Mouse (Mus musculus) CD4-positive, CD25-positive, alpha-beta regulatory T cell, adult 2 months (primary cell): ENCODE data around the gene Mrpl33.

Experiments used
- DNase-seq: peaks from one replicate; pipeline ENCODE4 v3.0.0-alpha.2; 2012; ENCODE audit warnings: low read depth, low spot score

Gene Mrpl33

DNA sequence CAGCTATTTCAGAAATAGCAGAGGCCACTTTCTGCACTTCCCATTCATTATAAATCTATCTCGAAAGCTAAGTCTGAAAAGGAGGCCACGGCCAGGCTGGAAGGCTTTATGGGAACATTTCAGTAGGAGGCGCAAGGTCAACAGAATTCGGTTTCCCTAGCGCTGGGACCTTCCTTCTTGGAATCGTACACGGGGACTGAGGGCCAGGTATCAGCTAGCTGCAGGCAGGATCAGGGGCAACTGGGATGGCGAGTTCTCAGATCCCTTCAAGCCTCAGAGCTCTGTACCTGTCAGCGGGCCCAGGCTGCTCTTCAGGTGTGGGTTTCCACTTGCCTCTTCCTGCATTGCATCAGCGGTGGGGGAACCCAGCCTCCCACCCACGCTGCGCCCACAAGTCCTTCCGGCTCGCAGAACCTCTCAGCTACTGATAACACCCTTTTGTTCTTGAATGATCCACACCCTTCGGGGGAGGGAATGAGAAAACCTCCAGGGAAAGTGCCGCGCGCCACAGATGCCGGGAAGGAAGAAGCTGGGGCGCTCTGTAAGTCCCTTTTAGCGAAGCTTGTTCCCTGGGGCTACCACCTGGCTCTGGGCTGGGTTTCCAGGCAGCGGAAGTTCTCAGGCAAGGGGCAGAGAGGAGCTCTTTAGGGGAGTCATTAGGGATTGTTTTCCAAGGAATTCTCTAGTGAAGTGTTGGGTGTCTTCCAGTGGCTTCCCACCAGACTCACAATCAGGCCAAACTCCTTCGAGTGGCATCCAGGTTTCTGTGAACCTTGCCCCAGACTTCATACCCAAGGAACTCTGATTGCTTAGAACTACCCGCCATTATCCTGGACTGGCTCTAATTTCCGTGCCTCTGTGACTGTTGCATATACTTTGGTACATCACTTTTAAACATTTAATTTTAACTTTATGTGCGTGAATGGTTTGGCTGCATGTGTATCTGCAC is at the start of gene Mrpl33:
Gene Mrpl33, plus strand, starts transcription at position 455 of the 949 bp plus-strand sequence.
- peak; percentile 89 for DNase-seq

DNA sequence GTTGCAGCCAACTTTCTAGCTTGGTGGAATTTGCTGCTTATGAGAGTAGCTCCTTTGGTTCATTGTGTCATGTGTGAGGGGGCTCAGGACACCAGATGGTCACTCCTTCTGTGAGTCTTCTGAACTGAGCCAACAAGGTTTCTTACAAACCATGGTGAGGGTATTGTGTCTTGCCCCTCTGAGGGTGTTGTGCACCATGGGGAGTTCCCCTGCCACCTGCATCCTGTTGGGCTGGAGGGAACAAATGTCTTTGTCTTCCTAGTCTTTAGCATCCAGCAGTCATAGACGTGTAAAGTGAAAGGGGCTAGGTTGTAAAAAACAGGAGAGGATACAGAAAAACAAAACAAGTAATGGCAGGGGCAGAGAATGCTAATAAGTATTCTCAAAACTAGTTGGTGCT is 37.3 kb upstream of the Mrpl33 start:
- no peak for DNase-seq

DNA sequence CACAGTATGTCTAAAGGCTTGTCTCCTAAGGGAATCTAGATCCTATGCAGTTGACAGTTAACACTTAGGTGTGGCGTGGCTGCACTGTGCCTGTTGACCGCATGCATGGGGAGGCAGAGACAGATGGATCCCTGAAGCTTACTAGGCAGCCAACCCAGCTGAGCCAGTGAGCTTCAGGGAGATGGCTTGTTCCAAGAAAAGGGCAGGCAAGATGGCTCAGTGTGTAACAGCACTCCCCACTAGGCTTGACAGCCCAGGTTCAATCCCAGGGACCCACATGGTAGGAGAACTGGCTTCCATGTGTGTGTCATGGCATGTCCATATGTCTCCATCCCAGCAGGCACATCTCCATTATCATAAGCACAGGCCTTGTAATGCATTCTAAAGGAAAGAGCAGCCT is 36.4 kb upstream of the Mrpl33 start:
- no peak for DNase-seq

DNA sequence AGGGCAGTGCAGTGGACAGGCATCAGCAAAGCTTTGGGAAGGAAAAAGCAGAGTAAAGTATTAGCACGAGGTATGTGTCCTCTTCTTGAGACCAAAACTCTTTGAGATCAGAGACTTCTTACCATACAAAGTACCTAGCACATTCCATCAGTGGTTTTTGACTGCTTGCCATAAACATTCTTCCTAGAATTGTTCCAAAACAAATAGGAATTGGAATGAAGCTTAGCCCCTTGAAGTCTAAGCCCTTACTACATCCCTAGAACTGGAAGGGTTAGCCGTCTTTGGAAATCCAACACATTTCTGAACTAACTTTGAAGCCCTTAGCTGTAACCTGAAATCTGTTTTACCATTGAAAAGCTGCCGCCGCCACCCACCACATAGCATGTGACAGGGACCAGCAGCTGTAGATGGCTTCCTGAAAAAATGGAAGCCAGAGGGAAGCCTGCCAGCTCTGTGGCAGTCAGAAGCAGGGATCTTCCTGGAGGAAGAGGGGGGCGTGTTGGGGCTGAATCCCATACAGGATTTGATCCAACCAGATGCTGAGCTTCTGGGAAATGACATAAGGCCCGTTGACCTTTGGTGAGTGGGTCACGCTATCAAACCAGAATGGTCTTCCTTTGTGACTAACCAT is 34.6 kb upstream of the Mrpl33 start:
- DNase-seq, result no peak

DNA sequence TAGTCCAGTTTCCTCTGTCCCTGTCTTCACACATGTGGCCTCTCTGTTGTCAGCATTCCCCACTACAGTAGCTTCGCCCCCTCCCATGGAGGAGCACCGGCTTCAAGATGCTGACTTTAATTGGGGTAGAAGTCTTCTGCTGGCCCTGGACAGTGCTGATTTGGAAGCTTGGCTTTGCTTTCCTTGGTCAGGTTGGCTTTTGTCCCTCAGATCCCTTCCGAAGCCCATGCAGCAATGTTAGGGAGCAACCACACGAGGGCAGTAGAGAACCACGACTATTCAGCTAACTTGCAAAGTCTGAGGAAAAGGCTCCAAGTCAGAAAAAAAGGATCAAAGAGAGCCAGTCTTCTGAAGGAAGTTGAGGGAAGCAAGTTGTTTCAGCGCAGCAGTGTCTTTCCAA is 33.2 kb upstream of the Mrpl33 start:
- DNase-seq, result peak; percentile 84

DNA sequence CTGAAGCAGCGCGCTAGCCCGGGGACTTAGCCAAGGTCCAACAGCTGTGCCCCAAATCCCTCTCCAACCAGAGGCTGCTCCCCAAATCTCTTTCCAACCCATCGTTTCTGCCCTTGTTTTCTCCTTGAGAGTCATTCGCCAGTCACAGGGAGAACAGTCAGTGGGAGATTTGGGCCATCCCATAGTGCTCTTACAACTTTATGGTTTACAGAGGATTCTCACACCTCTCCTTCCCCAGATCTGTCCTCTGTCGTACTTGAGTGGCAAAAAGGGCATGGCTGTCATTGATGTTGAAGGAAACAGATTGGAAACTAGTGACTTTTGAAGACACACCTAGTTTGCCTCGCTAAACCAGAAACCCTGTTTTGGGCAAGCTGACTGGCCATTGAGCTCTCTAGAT is 32.8 kb upstream of the Mrpl33 start:
- no peak for DNase-seq

DNA sequence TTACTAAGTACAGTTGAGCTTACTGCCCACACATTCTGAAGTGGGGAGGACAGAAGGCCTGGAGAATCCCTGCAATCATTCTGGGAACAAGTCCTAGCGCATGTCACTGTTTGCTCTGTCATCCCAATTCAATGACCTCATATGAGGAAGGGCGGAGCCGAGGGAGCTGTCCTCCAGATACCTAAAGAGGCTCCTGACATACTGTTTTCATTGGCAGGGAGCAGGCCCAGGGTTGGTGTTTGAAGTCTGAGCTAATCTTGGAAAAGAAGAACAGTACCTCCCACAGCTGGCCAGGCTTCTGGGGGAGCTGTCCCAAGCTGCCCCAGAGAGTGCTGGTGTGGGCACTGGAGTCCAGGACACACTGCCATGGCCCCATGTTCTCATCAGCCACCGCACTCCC is 31.8 kb upstream of the Mrpl33 start:
- no peak for DNase-seq

DNA sequence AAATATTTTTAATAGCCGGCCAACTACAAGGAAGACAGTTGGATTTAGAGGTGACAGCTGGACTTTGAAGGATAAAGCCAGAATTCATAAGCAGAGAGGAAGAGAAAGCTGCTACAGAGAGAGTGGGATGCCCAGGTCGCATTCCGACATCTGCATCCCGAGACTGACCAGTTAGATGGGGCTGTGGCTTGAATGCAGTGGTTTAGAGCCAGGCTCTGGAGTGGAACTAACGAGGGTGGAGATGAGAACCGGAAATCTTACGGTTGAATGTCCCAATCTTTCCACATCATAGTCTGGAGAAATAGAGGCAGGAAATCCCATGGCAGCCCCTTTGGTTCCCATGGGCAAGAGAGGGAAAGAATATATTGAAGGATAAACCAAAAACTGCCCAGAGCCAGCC is 30.7 kb upstream of the Mrpl33 start:
- DNase-seq, result no peak

DNA sequence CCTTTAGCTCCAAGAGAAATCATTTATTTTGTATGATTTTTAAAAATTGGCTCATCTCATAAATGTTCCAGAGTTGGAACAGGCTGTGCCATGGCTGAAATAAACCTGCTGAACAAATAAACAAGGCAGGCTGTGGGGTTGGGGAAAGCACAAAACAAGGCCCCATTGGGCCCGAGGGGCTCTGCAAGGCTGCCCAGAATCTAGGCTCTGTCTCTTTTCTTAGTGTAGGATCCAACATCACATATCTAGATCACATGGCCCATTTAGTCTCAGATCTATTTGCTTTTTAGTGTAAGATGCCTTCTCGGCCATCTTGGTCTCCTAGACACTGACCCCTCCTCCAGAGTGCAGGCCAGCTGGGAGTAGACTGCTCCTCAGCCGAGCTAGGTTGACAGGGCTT is 30.3 kb upstream of the Mrpl33 start:
- no peak for DNase-seq

DNA sequence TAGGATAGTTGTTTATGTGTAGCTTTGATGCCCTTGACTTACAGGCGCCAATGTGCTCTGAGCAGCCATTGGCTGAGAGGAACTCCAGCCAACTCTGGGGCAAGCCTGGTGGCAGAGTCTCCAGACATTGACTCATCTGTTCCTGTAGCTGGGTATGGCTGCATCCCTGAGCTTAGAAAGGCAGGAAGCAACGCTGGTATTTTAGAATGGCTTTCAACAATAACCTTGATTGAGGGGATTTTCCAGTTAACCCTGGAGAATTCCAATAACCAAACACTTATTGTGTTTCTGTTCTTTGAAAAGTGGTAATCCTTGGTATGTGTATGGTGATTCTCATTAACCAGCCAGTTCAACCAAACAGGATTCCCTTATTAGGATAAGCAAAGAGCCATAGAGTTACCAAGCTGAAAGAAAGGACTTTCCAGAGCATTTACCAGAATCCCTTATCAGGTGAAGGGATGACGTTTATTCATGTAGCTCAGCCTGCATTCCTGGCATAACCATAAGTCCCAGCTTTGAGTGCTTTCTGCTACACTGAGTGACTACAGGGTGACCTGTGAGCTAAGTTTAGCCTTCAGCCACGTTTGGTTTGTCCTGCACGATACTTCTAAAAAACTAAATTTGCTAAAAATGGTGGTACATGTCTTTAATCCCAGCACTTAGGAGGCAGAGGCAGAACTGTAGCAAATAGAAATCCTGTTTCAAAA is 28.6 kb upstream of the Mrpl33 start:
- DNase-seq, result no peak

DNA sequence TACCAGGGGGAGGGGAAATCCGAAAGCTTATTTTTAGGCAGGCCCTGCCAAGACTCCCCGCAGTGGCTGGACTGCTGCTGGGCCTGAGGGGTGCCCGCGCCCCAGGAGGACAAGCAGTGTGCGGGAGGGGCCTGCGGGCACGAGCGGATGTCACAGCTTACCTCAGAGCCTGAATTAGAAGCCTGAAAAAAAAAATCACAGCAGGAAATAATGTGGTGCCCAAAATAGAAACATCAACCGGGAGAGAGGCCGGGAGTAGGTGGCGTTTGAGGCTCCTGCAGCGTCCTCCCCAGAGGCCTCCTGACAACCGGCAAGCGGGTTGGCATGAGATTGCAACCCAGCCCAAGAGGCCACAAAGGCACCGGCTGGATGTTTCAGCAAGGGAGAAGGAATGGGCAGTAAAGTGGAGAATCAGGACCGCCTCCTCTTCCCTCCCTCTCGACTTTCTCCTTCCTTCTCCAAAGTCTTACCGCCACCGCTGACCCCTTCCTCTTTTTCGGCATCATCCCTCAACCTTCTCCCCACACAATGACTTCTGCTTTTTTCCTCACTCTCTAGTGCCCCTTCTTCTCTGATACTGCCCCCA is 25.6 kb upstream of the Mrpl33 start:
- DNase-seq, result peak; percentile 35

DNA sequence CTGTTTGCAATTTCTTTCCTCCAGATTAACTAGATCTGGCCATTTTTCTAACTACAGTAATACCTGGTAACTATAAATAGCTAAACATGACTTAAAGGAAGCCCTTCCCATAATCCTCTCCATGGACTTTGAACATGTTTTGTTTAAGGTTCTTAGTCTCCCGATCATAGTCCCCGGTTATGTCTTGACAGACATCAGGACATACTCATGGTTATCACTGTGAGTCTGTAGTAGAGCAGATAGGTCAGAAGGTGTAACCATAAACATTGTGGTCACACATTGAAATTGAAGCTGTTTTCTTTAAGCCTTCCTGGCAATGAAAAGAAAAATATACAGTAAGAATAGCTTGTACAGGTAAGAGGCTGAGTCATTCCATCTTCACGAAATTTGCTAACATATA is 23.0 kb upstream of the Mrpl33 start:
- no peak for DNase-seq

DNA sequence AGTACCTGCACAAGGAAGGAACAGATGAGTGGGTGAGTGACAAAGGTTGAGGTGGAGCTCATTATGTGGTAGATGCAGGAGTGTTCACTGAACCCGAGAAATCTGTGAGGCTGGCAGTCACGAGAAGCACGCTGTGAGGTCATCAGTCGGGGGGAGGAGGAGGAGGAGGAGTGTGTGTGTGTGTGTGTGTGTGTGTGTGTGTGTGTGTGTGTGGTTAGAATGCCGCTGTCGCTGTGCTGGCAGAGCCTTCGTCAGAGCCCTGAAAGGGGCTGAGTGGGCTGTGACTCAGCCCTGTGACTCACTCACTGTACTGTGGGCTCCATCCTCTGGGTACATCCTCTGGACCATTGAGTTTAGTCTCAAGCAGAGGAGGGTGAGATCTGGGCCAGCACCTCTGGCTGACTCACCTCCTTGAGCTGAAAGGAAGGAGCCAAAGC is 20.2 kb upstream of the Mrpl33 start:
- peak; percentile 81 for DNase-seq

DNA sequence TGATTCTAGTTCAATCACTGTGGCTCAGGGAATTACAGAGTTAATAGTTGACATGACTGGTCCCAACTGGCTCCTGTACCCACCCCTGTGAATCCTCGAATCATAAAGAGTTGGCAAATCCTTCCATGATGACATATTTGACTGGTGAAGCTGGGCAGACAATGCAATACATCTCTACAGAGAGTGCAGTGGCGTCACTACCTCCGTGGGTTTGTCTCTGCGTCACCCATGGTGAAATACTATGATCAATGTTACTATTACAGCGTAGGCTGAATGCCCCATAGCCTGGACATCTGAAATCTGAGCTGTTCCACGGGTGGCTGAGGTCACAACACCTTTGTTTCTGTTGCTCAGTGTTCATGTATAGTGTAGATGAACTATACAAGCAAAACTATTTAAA is 15.5 kb upstream of the Mrpl33 start:
- DNase-seq, result no peak

DNA sequence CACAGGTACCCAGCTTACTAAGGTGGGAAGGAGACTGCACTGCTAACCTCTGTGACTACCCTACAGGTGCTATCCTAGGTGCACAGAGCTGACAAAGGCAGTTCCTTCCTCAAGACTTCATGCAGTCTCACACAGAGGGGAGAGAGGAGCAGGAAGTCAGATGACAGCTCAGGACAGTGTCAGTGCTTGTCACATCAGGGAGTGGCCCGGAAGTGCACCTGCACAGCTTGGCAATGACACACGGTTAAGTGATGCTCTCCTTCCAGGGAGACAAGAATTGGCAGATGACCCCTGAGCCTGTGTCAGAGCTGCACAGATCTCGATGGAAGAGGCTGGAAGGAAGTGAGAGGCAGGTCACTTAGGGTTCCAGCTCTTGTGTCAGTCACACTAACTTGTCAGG is 14.8 kb upstream of the Mrpl33 start:
- DNase-seq, result peak; percentile 49

DNA sequence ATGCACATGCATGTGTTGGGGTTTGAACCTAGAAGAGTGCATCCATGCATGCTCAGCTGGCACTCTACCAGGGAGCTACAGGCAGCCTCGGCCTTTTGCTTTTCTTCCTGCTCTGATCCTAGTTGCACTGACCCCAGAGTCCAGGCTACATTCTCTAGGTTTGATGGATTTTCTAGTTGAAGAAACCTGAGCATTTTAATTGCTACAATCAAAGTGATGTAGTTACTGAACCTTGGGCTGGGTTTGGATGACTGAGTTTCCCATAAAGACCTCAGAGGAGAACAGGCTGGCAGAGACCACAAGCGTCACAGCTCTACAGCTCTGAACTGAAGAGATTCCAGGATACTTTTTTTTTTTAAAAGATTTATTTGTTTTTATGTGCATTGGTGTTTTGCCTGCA is 13.5 kb upstream of the Mrpl33 start:
- no peak for DNase-seq

DNA sequence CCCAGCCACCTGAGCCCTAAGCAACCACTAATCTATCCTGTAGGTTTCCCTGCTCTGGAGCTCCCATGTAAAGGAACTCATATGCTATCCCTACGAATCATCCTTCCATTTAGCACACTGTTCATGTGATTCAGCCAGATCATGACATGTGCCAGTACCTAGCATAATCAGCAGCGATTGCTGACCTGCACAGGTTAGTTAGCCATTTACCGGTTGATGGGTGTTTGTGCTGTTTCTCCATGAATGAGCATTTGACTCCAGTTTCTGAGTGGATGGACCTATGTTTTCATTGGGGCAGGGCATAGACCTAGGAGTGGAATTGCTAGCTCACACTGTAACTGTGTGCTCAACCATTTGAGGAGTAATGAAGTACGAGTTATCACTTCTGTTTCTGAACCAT is 11.2 kb upstream of the Mrpl33 start:
- DNase-seq, result no peak

DNA sequence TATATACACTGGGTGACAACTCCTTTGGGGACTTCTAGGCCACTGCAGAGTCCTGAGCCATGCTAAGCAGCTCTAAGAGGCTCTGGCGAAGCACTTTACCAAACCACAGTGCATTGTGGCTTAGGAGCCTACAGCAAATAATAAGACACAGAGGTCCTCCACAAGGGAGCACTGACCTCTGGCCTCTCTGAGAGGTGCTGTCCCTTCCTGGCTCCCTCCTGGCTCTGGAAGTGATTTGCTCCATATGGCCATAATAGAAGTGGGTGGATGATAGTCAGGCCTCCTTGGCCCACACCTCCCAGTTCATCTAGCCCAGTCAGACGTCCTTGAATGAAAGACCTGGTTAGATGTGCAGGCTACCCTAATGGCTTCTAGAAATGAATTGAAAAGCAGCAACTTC is 8.7 kb upstream of the Mrpl33 start:
- DNase-seq, result no peak

DNA sequence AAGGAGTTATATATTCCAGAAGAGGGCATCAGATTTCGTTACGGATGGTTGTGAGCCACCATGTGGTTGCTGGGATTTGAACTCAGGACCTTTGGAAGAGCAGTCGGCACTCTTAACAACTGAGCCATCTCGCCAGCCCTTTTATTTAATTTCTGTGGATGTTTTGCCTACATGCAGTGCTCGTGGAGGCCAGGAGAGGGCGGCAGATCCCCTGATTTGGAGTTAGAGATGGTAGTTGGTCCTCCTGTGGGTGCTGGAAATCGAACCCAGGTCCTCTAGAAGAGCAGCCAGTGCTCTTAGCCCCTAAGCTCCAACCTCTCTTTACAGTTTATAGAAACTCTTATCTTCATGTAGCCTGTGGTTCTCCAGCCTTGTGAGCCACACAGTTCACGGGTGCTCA is 8.1 kb upstream of the Mrpl33 start:
- peak; percentile 23 for DNase-seq

DNA sequence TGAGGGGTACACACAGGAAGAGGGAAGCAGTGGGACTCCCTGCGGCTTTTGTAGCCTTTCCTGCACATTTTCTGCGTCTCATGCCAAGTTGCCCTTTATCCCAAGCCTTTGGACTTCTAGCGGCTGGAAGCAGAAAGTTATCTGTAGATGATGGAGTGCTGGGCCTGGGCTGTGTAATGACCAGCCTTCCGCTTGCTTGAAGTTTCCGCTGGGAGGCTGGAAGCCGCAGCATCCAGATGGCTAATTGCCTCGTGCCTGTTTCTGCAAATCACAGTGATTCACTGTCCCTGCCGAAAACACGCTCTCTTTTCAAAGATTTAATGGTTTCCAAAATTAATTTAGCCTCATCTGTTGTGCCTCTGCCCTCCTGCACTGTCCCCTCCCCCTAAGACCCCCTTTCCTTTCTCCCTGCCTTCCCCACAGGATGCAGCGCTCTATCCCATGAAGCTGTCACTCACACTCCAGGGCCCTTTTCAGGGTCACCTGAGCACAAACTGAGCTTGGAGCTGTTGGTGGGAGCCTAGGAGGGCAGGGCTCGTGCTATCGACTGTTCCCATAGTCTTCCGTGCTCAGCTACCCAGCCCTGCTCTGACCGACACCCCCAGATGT is 6.9 kb upstream of the Mrpl33 start:
- no peak for DNase-seq

DNA sequence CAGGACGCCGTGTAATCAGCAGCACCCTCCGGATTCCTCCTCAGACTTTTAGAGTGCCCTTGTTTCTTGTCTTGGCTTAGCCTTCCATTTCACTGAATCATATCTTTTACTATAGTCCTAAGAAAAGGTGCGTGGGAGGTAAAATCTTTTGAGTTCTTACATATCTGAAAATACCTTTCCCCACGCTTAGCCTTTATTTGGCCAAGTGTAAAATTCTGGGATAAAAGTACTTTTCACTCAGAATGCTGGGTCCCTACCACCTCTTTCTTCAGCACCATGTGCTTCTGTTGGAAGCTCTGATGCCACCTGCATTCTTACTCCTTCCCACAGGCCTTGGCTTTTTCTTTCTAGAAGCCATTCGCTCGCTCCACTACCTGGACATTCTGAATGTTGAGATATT is 5.6 kb upstream of the Mrpl33 start:
- no peak for DNase-seq

DNA sequence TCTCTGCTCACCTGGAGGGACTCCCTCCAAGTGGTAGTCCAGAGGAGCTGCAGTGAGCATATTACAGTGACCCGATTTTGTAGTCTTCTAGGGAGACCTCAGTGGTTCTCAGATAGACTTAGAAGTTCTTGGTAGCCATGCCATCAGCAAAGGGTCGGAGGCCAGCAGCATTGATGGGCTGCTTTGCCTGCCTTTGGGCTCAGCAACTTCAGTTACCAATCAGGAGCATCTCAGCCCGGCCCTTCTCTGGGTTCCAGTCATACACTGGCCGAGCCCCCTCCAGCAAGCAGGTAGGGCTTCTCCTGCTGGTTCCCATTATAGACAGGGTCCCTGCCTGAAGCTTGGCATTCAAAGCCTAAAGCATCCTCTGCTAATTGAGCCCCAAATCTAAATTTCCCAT is 867 bp upstream of the Mrpl33 start:
- DNase-seq, result no peak
